Mouse (Mus musculus): Measurements from ENCODE around the gene Lrp1.

The Lrp1 gene

GRCm38 (mm10) chr10:127509051-127509836, 111.7 kb downstream of the Lrp1 start:
- DNase-seq (ENCODE audit: low read depth, low spot score), result peak; percentile 86

- DNase-seq (ENCODE audit: low read depth, low spot score), result peak; percentile 85
These were observed 112.7 kb downstream of the Lrp1 start for GRCm38 (mm10) chr10:127508239-127508638.

- DNase-seq (ENCODE audit: low read depth, low spot score), result no peak
These were observed 119.8 kb downstream of the Lrp1 start, which contains the start of gene Stac3 for GRCm38 (mm10) chr10:127500894-127501893. TSS of gene Stac3 (plus strand) at chr10:127501686.

- no peak for DNase-seq (ENCODE audit: low read depth, low spot score)
These were observed 120.9 kb downstream of the Lrp1 start for GRCm38 (mm10) chr10:127500042-127500441.

- DNase-seq (ENCODE audit: low read depth, low spot score), result no peak
These were observed 121.4 kb downstream of the Lrp1 start for GRCm38 (mm10) chr10:127499516-127499915.

- no peak for DNase-seq (ENCODE audit: low read depth, low spot score)
These were observed 124.8 kb downstream of the Lrp1 start for GRCm38 (mm10) chr10:127496156-127496555.

GRCm38 (mm10) chr10:127492118-127492517, 128.8 kb downstream of the Lrp1 start:
- no peak for DNase-seq (ENCODE audit: low read depth, low spot score)

GRCm38 (mm10) chr10:127491128-127491512, 129.8 kb downstream of the Lrp1 start:
- DNase-seq (ENCODE audit: low read depth, low spot score), result no peak

- DNase-seq (ENCODE audit: low read depth, low spot score), result no peak
These were observed 130.5 kb downstream of the Lrp1 start for GRCm38 (mm10) chr10:127490160-127491127.

- no peak for DNase-seq (ENCODE audit: low read depth, low spot score)
These were observed 132.1 kb downstream of the Lrp1 start for GRCm38 (mm10) chr10:127488856-127489255.
